Mouse (Mus musculus) ZHBTc4 (cell line): ENCODE results near the gene Palld.

Experiments used
- DNase-seq: peaks from one replicate; pipeline ENCODE4 v3.0.0-alpha.2; 2011; ENCODE audit warnings: low read depth, low spot score

Palld gene

DNA sequence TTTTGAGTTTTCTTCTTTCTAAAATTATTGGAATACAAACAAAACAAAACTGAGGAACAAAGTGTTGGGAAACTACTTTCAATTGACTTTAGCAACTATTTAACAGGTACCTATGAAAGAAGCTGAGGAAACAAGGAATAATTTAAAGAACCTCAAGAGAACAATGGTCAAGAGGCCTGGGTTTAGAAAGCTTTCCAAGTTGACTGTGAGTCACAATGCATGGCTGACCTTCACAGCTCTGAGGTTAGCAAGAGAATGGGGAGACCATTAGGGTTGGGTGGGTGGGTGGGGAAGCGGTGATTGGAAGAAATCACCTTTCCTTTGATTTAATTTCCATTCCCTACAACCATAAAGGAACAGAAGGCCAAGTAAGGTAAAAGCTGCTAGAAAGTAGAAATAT, 35.6 kb downstream of the Palld start:
- DNase-seq, result peak; percentile 82

DNA sequence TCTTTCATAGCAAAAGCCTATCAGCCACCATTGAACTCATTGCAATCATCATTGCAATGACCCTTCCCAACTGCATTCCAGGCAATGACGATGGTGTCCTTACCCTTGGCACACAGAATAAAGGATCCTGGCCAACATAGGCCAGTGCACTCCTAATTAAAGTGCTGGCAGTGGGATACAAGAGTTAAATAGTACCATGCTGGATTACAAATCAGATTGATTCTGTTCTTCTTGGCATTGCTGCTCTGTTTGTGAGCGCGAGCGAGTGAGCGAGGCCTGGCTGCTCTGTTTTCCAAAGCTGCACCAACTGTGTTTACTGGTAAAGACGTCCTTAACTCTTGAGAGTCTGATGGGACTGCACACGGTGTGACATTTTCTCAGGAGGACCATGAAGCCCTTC, 37.1 kb downstream of the Palld start:
- DNase-seq, result no peak

DNA sequence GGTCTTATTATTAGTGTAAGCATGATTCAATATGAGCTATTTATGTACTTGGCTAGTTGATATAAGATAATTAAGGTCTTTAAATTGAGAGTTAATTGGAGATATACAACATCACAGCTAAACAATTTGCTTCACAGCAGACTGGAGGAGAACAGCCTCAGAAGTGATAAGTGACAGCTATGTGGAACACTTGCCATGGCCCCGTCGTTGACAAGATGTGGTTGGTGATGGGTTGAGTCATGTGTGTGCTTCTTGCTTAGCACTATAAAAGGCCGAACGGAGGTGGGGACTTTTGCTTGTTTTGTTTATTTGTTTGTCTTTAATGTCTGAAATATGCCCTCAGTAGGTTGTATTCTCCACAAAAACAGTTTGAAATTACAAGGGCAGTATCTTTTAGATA, 51.2 kb downstream of the Palld start:
- no peak for DNase-seq

DNA sequence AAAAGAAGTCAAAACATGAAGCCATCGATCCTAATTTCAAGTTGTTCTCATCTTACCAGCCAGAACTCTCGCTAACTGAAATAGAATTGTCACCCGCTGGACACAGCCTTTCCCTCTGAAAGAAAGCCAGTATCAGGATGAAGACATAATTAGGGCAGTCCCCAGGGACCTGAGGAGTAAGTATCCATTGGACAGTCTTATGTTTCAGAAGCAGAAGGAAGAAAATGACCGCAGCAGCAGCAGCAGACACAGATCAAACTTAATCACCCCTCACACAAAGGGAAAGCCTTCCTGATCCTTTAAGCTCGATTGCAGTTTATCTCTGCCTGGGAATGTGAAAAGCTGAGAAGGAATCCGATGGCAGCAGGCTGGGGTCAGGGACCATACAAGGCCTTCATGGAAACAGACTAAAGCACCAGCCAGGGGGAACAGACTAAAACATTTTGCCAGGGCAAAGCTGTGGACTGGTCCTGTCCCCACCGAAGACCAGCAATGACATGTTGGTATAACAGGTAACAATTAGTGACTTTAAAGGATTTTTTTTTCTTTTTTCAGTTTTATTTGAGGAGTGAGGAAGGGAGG, 53.8 kb downstream of the Palld start:
- no peak for DNase-seq

DNA sequence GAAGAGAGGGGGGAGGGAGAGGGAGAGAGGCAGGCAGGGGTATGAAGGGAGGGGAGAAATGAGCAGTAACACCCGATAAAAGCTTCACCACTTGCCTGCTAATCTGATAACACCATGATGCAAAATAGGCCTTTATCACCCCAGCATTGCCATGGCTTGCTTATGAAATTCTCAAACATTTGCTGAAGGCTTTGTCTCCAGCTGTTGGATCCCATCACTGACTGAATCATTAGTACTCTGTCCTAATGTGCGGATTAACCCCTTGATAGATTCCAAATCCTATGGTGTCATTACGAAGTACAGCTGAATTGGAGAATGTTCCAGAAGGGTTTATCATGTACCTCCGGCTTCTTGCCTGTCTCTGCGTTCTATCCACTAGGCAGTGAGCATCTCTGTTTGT, 55.0 kb downstream of the Palld start:
- DNase-seq, result no peak

DNA sequence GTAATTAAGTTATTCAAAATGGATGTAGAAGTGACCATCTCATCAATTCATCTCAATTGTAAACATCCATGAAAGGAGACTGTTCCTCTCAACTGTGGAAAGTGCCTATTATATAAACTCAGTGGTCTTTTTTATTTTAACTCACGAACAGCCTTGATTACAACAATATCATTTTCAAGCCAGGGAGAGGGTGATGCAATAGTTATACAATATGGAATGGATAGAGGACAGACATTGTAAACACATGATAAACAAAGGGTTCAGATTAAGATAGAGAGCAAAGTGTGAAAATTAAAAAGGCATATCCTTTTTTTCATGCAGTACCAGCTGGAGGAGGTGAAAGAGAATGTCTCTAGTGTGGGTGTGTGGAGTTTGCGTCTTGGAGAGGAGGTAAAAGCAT, 57.5 kb downstream of the Palld start:
- DNase-seq, result no peak

DNA sequence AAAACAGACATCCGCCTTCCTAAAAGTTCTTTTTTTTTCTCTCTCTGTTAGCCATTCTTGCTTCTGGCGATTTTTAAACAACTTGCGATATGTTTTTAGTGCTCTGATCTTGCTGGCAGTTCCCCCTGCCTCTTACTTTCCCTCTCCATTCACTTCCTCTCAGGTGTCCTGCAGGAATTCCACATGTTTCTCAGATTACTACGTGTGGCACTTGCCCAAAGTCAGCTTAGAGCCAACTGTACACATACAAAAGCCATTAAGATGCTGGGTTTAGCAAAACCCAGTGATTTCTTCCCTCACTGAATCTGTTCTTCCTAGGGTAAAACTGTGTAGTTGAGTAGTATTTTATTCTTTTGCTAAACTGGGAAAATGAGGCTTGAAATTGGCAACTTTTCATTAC, 57.9 kb downstream of the Palld start:
- no peak for DNase-seq

DNA sequence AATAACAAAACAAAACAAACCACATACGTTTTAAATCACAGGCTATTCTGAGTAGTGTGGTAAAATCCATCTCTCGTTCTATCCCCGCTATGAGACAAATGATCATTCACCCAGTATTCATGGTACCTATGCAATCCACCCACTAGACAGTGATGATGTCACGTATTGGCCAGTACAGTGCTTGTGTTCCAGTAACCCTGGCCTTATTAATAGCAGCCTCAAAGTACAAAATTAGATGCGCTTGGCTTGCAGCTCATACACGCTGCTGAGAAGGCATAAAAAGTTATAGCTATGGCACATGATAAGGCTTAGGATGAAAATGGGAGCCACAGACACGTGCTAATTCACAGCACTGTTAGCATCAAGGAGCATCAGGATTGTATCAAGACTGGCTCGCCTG, 58.7 kb downstream of the Palld start:
- DNase-seq, result no peak

DNA sequence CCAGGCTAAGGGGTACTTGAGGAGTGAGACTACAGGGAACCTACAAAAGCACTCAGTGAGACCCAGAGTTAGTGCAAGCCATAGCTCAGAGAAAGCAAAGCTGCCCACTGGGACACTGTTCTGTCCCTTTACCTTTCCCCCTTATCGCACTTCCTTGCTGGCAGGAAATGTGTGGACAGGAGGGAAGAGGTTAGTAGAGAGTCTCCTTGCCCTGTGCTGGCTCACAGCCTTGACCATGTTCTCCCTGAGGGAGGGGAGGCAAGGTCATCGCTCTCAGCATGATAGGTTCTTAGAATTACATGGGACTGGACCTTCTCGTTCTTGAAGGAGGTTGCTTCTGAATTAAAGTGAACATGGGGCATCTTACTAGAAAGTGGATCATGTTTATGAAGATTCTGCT, 69.3 kb downstream of the Palld start:
- DNase-seq, result no peak

DNA sequence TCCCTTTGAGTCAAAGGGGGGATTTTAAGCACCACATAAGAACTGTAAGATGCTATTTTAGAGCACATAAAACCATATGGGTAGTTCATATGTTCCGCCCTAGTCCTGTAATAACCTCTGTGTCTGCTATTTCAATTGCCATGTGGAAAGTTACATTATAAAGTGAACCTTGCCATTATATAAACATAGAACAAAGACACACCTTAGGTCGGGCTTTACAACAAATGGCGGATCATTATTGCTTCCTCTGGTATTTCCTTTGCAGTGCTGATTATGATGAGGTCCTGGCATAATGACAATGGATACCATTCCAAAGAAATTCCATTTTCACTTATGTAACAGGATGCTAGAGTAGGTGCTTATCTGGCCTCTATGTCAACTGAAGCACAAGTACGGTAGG, 70.5 kb downstream of the Palld start:
- no peak for DNase-seq

DNA sequence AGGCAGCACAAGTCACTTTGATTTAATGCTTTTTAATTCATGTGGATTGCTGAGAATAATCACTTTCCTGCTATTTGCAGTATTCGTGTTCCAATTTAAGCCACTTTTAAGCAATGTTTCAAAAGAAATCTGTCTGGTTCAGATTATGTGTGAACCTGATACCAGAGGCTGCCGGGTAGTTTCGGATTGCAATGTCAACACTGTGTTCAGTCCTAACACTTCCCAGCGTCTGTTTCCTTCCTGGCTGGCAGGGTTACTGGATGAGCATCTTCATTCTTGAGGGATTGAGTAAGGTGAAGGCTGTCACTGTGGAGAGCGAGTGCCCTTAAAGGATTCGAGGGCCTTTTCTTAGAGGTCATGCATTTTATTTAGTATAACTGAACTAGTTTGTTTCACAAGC, 71.7 kb downstream of the Palld start:
- DNase-seq, result no peak

DNA sequence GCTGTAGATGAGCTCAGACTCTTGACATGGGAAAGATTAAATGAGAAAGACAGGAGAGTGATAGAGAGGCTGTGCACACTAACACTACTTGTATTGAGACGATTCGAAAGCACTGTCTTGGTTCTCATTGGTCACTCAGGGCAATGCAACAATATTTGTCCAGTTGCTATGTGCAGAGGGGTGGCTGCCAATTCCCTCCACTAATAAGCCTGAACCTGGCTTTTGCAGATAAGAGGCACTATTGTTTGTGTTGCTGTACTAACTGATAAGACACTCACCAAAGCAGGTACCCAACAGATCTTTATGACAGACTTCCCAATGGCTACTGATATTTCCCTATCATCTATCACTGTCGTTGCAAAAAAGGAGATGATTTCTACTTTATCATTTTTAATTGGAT, 77.9 kb downstream of the Palld start:
- no peak for DNase-seq

DNA sequence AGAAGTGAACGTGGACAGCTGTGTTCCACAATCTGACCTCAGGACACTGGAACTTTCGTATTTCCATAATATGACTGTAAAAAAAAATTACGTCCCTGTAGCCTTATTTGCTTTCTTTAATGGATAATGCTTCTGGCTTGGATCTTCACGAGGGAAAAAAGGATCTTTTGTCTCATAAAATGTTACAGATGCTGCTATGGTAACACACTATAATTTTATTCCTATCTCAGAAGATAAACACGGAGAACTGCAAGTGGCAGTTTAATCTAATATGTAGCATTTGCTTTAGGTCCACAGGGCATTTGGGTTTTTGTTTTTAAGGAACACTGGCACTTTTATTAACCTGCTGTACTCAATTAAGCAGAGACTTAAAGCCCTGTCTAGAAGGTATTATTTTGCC, 79.3 kb downstream of the Palld start:
- no peak for DNase-seq

DNA sequence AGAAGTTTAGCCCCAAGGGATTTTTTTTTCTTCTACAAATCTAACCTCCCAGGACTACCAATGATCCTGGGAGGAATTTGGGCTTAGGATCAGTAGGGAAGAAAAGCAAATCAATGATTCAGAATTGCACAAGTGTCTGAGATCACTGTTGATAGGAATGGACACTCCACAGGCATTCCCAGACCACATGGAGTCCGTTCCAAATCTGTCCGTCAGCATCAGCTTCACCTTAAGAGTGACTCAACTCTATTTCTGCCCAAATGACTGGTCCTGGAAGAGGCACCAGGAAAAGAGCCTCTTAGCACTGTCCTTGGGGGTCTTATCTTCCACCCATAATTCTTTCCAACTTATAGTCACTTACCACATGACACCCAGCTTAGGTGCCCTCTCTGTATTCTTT, 98.7 kb downstream of the Palld start:
- no peak for DNase-seq

DNA sequence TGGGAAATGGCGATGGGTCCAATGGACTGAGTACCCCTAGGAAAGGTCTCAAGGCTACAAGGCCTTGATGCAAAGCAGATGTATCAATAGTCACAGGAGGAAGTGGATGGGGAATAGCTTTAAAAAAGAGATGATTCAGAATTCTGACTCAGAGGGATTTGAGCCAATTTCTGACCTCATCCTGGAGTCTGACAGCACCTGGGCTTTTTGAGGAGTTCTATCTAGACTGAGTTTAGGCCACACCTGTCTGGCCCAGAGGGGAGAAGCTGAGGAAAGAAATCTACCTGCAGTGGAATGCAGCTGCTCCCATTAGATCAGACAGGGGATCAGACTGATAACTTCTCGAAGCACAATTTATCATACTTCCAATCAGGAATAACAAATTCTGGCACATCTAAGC, 99.7 kb downstream of the Palld start:
- DNase-seq, result no peak

DNA sequence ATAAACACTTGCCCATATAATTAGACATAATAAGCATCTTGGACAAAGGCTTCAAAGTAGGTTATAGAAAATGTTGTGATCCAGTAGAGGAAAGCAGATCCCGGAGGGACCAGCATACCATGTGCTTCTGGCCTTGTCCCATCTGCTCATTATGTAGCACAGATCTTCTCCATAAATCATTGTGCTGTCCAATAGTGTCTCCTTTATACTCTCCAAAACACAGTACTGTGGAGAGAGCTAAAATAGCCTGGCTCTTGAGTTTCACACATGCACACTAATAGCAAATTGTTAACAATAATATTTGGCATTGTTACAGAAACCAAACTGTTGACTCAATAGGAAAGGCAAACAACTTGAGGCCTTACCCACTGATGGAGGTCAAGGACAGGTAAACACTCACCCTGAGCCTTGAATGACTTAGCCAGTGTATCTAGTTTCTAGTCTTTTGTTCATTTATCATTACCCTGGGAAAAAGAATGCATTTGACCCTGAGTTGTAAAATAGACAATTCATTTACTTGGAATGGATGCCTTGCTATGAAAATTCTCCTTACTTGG, 105.0 kb downstream of the Palld start:
- DNase-seq, result no peak

DNA sequence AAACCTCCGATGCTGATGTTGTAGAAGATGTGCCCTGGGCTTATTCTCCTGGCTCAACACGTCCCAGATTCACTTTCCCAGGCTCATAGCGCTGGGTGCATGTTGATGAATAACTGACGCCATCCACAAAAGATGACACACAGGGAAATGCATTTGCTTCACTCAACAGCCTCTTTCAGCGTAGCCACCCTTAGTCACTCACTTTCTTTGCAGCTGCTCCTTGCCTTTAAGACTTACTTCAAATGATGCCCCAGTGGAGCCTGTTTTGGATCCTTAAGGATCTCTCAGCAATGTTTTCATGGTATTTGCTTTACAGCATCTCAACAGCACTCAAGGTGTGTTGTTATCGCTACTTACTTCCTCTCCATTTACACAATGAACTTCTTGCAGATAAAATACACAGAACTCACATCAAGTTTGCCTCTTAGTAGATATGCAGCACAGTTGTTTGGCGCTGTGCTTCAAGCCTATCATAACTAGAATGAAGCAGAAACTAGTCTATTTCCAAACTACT, 105.9 kb downstream of the Palld start:
- DNase-seq, result no peak

DNA sequence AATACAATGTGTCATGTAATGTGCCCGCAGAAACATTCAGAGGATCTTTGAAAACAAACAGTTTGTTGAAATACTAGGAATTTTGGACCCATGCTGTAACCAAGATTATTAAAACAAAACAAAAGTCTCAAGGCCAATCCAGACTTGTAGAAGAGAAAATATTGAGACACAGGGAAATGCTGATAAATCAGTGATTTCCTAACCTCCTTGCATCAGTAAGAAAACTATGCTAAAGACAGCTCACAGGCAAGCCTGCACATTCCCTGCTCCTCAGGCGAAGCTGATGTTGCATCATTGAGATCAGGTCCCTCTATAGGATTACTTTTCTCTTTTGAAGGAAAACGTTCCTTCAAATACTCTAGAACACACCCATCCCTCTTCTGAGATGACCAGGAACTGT, 112.5 kb downstream of the Palld start:
- no peak for DNase-seq

DNA sequence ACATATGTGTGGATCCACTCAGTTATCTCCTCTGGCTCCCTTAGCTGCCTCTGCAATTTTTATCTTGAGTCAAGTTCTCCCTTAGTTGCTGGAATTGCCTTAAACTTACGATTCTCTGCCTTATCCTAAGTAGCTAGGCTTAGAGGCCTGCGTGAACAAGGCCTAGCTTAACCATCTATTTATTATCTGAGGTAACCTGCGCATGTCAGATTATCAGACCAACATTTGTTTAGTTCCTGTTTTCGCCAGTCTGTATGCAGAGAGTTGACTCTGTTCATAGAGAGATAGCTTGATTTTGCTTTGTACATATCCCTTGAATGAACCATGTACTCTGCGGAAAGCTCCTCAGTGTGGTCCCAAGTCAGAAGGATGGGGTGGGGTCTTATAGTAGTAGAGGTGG, 113.2 kb downstream of the Palld start:
- DNase-seq, result no peak

DNA sequence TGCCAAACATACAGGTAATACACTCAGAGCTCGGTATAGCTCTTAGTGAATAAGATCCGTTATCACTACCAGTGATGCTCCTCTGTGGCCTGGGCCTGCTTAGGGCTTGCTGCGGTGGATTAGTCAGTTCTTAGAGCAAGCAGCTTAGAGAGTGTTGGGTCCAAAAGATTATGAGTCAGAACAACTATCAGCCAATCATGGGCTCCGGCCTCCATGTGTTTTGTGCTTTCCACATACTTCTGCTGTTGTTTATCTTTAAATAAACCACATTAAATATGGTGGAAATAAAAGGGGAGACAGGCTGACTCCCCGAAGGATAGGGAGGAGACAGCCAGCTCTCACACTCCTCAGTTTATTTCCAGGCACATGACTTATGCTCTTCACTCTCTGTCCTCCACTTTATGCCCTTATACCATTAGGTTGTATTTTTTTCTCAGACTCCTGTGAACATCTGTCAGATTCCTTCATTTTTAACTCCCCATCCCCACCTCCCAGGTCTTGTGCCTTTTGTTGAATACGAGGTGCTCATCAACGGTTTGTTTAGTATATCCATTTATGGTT, 119.5 kb downstream of the Palld start:
- DNase-seq, result no peak

DNA sequence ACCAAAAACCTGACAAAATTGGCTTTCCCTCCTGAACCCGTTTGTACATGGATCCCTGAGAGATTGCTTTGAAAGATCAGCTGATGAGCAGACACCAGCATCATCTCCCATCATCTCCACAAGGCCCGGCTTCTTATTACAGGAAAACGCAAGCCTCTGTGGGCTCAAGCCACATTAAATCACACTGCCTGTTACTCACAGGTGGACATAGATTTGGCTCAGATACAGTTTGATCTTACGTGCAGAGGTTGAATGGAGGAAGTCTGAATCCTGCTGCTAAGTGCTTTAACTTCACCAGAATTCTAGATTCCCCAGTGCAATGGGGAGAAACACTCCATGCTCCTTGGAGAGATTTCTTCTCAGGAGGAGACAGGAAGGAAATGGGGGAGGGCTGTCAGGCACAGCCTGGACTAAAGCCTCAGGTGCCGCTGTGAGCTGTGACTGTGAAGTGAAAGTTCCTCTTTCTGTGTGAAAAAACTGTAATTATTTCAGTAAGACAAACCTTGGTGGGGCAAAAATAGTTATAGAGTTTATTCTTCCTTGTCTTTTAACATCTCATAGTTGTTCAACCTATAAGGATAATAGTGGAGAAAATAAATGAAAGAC, 121.7 kb downstream of the Palld start:
- DNase-seq, result no peak

DNA sequence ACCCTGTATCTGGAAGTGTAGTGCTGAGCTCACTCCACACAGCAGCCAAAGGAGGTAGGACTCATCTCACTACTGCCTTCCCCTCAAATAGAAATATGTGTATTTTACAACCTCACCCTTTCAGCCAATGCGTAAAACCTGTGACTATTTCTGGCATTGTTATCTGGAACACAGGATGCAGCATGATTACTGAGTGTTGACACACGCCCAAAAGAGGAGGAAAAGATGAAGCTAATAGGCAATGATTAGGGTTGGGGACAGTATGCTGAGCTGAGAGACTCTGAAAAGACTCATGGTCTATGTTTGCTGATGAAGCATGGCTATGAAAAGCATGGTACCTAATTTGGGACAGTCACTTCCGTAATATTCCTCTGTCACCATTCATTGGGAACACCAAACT, 124.3 kb downstream of the Palld start:
- no peak for DNase-seq

DNA sequence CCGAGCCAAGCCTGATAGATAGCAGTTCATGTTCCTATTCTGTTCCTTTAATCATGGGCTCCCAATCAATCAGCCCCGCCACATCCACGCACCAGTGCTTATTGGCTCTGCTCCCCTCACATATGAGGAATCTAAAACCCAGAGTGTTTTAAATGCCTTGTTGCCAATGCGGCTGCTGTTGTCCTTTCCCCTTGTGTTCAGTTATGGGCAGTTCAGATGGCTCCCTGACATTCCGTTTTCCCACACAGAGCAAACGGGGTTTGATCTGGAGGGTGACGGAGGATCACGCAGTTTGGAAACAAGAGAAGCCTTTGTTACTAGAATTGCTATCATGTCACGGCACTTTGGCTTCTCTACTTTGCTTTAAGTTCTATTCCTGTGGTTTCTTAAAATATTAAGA, 125.9 kb downstream of the Palld start:
- DNase-seq, result no peak
